20 mouse cellular contexts compared by ENCODE assay signal in the genomic region with DNA sequence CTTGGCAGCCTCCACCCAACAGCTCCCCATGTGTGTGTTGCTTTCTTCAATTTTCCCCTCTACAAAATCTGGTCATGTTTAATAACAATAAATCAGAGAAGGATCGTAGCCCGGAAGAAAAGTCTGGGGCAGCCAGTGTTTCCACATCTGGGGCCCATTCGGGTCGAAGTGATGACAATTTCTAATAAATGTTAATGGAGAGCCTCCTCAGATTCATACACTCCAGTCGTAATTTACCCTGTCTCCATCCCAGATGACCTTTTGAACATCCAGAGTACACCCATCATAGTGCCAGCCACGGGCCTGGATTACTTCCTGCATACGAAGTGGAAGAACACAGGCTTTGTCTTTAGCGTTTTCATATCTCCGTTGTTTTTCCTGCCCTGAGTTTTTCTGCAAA. TPM values are rescaled to one million over a fixed set of nuclear protein-coding genes. Genes with fewer than 3 reads are reported as not detected.
DNase-seq lines count a peak whose midpoint lies in the region; ATAC-seq and TF ChIP-seq lines count a peak whose summit lies in the region.
"Had no signal": no experiment of that assay in that cellular context is flagged by ENCODE, and none has a peak within 500 bp of the region (broad histone marks: within the 10 kb centered on the region; RNA-seq: fewer than 3 reads in every experiment).

No protein-coding gene starts in this region.

- H3K4me1 ChIP-seq in neural tube, embryonic 11.5 days (ENCODE audit: control insufficient read depth, insufficient read depth, low read length) = peaks cover 4% of the 10 kb centered on the region; the same call in 1 of the 2 replicates
- H3K4me1 ChIP-seq in limb, embryonic 14.5 days (ENCODE audit: control insufficient read depth, insufficient read depth, low read length) = peaks cover 2% of the 10 kb centered on the region; the same call in 1 of the 2 replicates
- H3K4me1 ChIP-seq in neural tube, embryonic 15.5 days = peaks cover 10% of the 10 kb centered on the region
- no peaks in the 10 kb centered on the region for H3K4me1 ChIP-seq in lung, postnatal 0 days (ENCODE audit: insufficient read depth, low read depth, low read length)
- H3K4me1 ChIP-seq: embryonic facial prominence, embryonic 12.5 days; forebrain, embryonic 12.5 days; hindbrain, embryonic 10.5 days had no signal

- peak; percentile 52 for DNase-seq in embryo, embryonic 11 days
- DNase-seq in embryo, embryonic 9.5 days (ENCODE audit: extremely low spot score) = no peak
- DNase-seq in neural tube, embryonic 11.5 days (ENCODE audit: low spot score) = no peak
- DNase-seq in neural tube, embryonic 10.5 days (ENCODE audit: extremely low spot score, low spot score) = no peak
- peak; percentile 40 for DNase-seq in limb, embryonic 14.5 days (ENCODE audit: low spot score)
- DNase-seq in lung, postnatal 0 days (ENCODE audit: low spot score) = no peak
- DNase-seq in ovary, postnatal 36 days (ENCODE audit: low spot score) = no peak
- DNase-seq: adrenal gland, adult 8-10 months; cerebellum, adult 11 months; cerebellum, adult 8-10 months; cerebellum, postnatal 14 days; gastrocnemius, postnatal 14 days; heart, adult 2 months had no signal

- TF ChIP-seq CTCF in lung, postnatal 0 days (IDR thresholded peaks at IDR 0.05) = no peak

- no peaks in the 10 kb centered on the region for H3K9me3 ChIP-seq in neural tube, embryonic 11.5 days (ENCODE audit: control insufficient read depth, low read length)
- no peaks in the 10 kb centered on the region for H3K9me3 ChIP-seq in limb, embryonic 14.5 days (ENCODE audit: control insufficient read depth, low read length)
- no peaks in the 10 kb centered on the region for H3K9me3 ChIP-seq in neural tube, embryonic 15.5 days (replicated peaks)
- H3K9me3 ChIP-seq in lung, postnatal 0 days (ENCODE audit: low read length) = no peaks in the 10 kb centered on the region
- H3K9me3 ChIP-seq: embryonic facial prominence, embryonic 12.5 days; forebrain, embryonic 12.5 days; hindbrain, embryonic 10.5 days had no signal

- H3K27ac ChIP-seq in neural tube, embryonic 11.5 days (ENCODE audit: low read depth, low read length) = peak overlapping the region; percentile 65
- no peak overlapping the region for H3K27ac ChIP-seq in limb, embryonic 14.5 days (replicated peaks; ENCODE audit: low read depth, low read length)
- H3K27ac ChIP-seq in neural tube, embryonic 15.5 days (replicated peaks) = peak overlapping the region; percentile 8; the same call in 1 of the 2 replicates
- H3K27ac ChIP-seq in lung, postnatal 0 days (ENCODE audit: low read length) = no peak overlapping the region
- H3K27ac ChIP-seq: embryonic facial prominence, embryonic 12.5 days; forebrain, embryonic 12.5 days; heart, adult 2 months; hindbrain, embryonic 10.5 days; hindbrain, embryonic 14.5 days had no signal

- no peak overlapping the region for H3K4me2 ChIP-seq in neural tube, embryonic 11.5 days (ENCODE audit: low read depth)
- H3K4me2 ChIP-seq in limb, embryonic 14.5 days (replicated peaks; ENCODE audit: low read depth, low read length, severe bottlenecking) = no peak overlapping the region
- H3K4me2 ChIP-seq in neural tube, embryonic 15.5 days = no peak overlapping the region
- H3K4me2 ChIP-seq in lung, postnatal 0 days (replicated peaks; ENCODE audit: low read depth, low read length) = no peak overlapping the region
- H3K4me2 ChIP-seq: embryonic facial prominence, embryonic 12.5 days; forebrain, embryonic 12.5 days; heart, embryonic 11.5 days; hindbrain, embryonic 14.5 days had no signal

- H3K9ac ChIP-seq in neural tube, embryonic 11.5 days (ENCODE audit: low read length) = no peak overlapping the region
- H3K9ac ChIP-seq in limb, embryonic 14.5 days (ENCODE audit: low read depth, low read length, severe bottlenecking) = no peak overlapping the region
- H3K9ac ChIP-seq in neural tube, embryonic 15.5 days (replicated peaks) = no peak overlapping the region
- no peak overlapping the region for H3K9ac ChIP-seq in lung, postnatal 0 days (replicated peaks; ENCODE audit: low read depth)
- H3K9ac ChIP-seq: embryonic facial prominence, embryonic 12.5 days; forebrain, embryonic 12.5 days; hindbrain, embryonic 14.5 days had no signal

- ATAC-seq in neural tube, embryonic 11.5 days (ENCODE audit: insufficient read depth, low FRiP score, low TSS enrichment) = no peak
- no peak for ATAC-seq in limb, embryonic 14.5 days (ENCODE audit: low FRiP score, low read depth)
- ATAC-seq in neural tube, embryonic 15.5 days (ENCODE audit: low FRiP score) = no peak
- no peak for ATAC-seq in lung, postnatal 0 days
- ATAC-seq: forebrain, embryonic 16.5 days had no signal

- no peak overlapping the region for H3K4me3 ChIP-seq in neural tube, embryonic 11.5 days (ENCODE audit: low read depth, low read length)
- H3K4me3 ChIP-seq in limb, embryonic 14.5 days (replicated peaks; ENCODE audit: low read length) = no peak overlapping the region
- no peak overlapping the region for H3K4me3 ChIP-seq in neural tube, embryonic 15.5 days (replicated peaks)
- H3K4me3 ChIP-seq in lung, postnatal 0 days (ENCODE audit: low read depth, low read length) = no peak overlapping the region
- H3K4me3 ChIP-seq: embryonic facial prominence, embryonic 12.5 days; forebrain, embryonic 12.5 days; heart, adult 2 months; hindbrain, embryonic 10.5 days had no signal

- TF ChIP-seq EP300 in lung, postnatal 0 days (IDR thresholded peaks at IDR 0.05) = no peak

- WGBS in neural tube, embryonic 11.5 days = 36% methylated on average over 9 of the region's 9 CpGs
- 15% methylated on average over 9 of the region's 9 CpGs for WGBS in limb, embryonic 14.5 days
- 27% methylated on average over 9 of the region's 9 CpGs for WGBS in neural tube, embryonic 15.5 days
- WGBS in lung, postnatal 0 days = 44% methylated on average over 9 of the region's 9 CpGs

- H3K36me3 ChIP-seq in neural tube, embryonic 11.5 days (ENCODE audit: control insufficient read depth, insufficient read depth, low read length) = no peaks in the 10 kb centered on the region
- no peaks in the 10 kb centered on the region for H3K36me3 ChIP-seq in limb, embryonic 14.5 days (ENCODE audit: control insufficient read depth, insufficient read depth, low read length)
- no peaks in the 10 kb centered on the region for H3K36me3 ChIP-seq in neural tube, embryonic 15.5 days
- H3K36me3 ChIP-seq in lung, postnatal 0 days (ENCODE audit: insufficient read depth, low read length) = no peaks in the 10 kb centered on the region
- H3K36me3 ChIP-seq: embryonic facial prominence, embryonic 12.5 days; forebrain, embryonic 12.5 days; hindbrain, embryonic 10.5 days had no signal

- TF ChIP-seq POLR2A in limb, embryonic 14.5 days (IDR thresholded peaks at IDR 0.05; ENCODE audit: borderline replicate concordance, extremely low read depth, insufficient read depth, insufficient read length) = no peak

- H3K27me3 ChIP-seq in neural tube, embryonic 11.5 days (ENCODE audit: control insufficient read depth, insufficient read depth, low read length) = no peaks in the 10 kb centered on the region
- H3K27me3 ChIP-seq in limb, embryonic 14.5 days (ENCODE audit: control insufficient read depth, insufficient read depth, low read length) = no peaks in the 10 kb centered on the region
- no peaks in the 10 kb centered on the region for H3K27me3 ChIP-seq in neural tube, embryonic 15.5 days (replicated peaks)
- no peaks in the 10 kb centered on the region for H3K27me3 ChIP-seq in lung, postnatal 0 days (replicated peaks; ENCODE audit: insufficient read depth, low read length)
- H3K27me3 ChIP-seq: embryonic facial prominence, embryonic 12.5 days; forebrain, embryonic 12.5 days had no signal

RNA-seq across cellular contexts. Expression of gene Skap1, which starts 32.5 kb away (rescaled TPM):
- 1.8 and 2.1 TPM in 2 replicates for polyA plus RNA-seq in neural tube, embryonic 11.5 days (2014; fragmentation: Nextera tagmentation; extraction: Ambion mirVana)
- polyA plus RNA-seq in limb, embryonic 14.5 days (2012; rRNA removed) = 0.67 and 0.81 TPM in 2 replicates
- 1.9 and 2.1 TPM in 2 replicates for polyA plus RNA-seq in limb, embryonic 14.5 days (2014; fragmentation: Nextera tagmentation; extraction: Ambion mirVana)
- polyA plus RNA-seq in neural tube, embryonic 15.5 days (2015; fragmentation: Nextera tagmentation; extraction: Ambion mirVana) = 7.9 and 24.2 TPM in 2 replicates
- polyA plus RNA-seq in lung, postnatal 0 days (2015; fragmentation: Nextera tagmentation; extraction: Ambion mirVana) = 0.73 and 1.0 TPM in 2 replicates

Comparison
In these comparisons a context has a peak if more than half of its experiments do, and no peak if none do; other contexts are left out.
1. DNase-seq: peak in embryo, embryonic 11 days (single experiment) and limb, embryonic 14.5 days (single experiment); none in embryo, embryonic 9.5 days (single experiment), neural tube, embryonic 11.5 days (single experiment), neural tube, embryonic 10.5 days (single experiment), lung, postnatal 0 days (single experiment) and ovary, postnatal 36 days (single experiment).
2. H3K27ac ChIP-seq: peak in neural tube, embryonic 11.5 days (single experiment) and neural tube, embryonic 15.5 days (single experiment); none in limb, embryonic 14.5 days (single experiment) and lung, postnatal 0 days (single experiment).